Mouse (Mus musculus): Measurements from ENCODE around the gene Csnk2b.

The Csnk2b gene

DNA sequence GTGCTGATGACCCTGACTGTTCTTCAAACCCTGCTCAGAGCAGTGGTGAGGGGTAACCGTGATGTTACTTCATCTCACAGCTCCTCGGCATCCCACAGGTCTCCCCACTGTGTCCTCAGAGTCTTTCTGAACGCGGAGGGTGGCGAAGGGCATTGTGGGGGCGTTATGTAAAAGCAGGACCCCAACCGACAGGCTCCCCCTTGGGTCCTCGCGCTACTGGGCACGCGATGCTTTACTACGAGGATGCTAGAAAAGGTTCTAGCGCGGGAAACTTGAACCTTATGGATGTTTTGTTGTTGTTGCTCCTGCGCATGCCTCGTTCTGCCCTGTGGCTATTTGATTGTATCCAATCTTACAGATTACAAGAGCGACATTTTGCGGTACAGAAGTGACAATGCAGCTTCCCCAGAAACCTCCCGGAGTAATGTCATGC, at the start of gene Csnk2b:
TSS of gene Csnk2b (minus strand) at position 183 of the 433 bp plus-strand sequence.
- DNase-seq (ENCODE audit: low read depth, low spot score): peak; percentile 33

DNA sequence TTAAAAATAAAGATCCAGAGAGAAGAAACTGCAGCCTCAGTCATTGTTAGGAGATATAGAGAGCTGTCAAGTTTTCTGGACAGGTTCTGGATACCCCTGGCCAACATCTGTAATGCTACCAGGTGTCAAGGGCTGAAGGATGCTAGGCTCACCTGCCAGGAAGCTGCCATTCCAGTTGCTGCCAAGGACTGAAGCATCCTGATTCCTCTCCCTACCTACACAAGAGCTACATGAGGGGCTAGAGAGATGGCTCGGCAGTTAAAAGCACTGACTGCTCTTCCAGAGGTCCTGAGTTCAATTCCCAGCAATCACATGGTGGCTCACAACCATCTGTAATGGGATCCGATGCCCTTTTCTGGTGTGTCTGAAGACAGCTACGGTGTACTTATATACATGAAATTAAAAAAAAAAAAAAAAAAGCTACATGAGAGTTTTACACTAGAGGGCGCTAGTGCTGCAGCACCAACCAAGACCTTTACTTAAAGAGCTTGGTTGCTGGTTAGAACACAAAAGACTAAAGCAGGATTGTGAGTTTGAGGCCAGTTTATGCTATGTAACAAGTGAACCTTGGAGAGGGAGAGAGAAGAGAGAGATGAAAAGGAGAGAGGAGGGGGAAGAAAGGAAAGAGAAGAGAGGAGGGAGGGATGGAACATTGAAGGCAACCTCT, 46.8 kb upstream of the Csnk2b start:
- peak; percentile 37 for DNase-seq (ENCODE audit: low read depth, low spot score)

- DNase-seq (ENCODE audit: low read depth, low spot score): no peak
Measured at GRCm38 (mm10) chr17:35167794-35168193, 45.9 kb upstream of the Csnk2b start.

GRCm38 (mm10) chr17:35166352-35167035, 44.6 kb upstream of the Csnk2b start:
- peak; percentile 55 for DNase-seq (ENCODE audit: low read depth, low spot score)

DNA sequence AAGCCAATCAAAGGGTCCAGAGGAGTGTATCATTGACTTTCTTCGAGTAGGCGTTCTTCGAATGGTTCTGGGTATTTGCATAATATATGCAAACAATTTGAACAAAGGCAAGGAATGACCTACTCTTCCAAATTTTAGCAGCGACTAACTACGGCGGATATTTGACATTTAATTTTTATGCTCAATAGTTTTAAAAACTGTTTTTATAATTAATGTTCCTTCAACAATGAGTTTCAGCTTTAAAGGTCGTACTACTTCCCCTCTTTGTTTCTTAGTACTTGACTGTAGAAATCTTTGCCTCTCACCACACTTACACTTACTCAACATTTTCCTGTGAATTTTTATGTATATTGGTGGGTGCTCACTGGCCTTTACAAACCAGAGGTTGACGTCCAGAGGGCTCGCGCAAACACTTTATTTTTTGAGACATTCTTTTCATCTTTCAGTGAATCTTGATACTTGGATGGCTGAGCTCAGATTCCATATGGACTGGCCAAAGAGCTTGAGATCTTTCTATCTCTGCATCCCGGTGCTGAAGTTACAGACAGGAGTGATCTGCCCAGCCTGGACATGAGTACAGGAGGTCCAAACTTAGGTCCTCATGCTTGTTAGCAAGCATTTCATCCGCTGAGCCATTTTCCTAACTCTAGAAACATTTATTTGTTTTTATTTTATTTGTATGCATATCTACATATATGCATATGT, 43.8 kb upstream of the Csnk2b start:
- no peak for DNase-seq (ENCODE audit: low read depth, low spot score)

- DNase-seq (ENCODE audit: low read depth, low spot score): peak; percentile 98
Measured at GRCm38 (mm10) chr17:35164568-35165450, 43.0 kb upstream of the Csnk2b start, which contains the start of gene Prrc2a. Gene Prrc2a, minus strand, starts transcription at chr17:35164897.

DNA sequence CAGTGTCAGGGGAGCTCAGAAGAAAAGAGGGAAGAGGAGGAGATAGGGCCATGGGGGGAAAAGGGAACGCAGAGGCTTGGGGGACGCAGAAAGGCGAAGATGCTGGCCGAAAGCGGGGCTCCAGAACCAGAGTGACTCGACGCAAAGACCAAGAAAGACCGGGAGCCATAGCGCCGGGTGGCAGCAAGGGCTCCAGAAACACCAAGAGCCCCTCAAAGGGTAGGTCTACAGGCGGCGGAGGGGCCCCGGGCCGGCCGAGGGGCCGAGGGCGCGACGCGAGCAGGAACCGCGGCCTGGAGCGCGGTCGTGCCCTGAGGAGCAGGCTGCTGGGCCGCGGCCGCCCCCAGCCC, 42.3 kb upstream of the Csnk2b start:
- DNase-seq (ENCODE audit: low read depth, low spot score): no peak

- no peak for DNase-seq (ENCODE audit: low read depth, low spot score)
Measured at GRCm38 (mm10) chr17:35163326-35164081, 41.7 kb upstream of the Csnk2b start.

GRCm38 (mm10) chr17:35162730-35163129, 40.9 kb upstream of the Csnk2b start:
- DNase-seq (ENCODE audit: low read depth, low spot score): no peak

DNA sequence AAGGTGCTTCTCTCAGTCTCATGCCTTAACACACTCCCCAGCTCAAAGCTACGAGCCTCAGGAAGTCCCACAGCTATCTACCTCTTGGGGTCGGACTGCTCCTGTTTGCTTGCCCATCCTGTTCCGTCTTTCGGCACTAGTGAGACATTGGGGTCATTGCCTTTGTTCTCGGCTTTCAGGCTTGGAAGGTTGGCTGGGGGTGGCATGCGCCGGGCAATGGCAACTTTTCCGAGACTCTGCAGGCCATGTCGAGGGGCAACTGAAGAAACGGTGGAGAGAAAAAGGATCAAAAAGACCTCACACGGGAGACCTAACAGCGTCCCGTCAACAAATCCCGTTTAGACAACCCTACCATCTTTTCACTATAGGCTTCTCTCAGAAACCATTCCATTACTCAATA, 40.3 kb upstream of the Csnk2b start:
- DNase-seq (ENCODE audit: low read depth, low spot score): no peak

DNA sequence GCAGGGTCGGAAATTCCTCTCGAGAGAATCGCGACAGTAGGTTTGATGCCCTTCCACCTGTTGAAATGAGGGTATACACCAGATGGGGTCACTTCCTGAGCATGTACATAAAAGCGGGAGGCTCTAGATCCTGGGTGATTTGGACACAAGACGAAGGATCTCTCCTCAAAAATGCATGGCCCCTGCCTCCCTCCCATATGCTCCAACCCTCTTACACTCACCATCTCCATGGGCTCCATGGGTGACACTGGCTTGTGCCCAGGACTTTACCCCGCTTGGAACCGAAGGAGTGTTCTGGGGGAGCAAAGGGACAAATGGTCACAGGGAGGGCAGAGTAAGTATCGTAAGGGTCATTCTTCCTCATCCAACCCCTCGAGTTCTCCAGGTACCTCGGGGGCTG, 39.6 kb upstream of the Csnk2b start:
- no peak for DNase-seq (ENCODE audit: low read depth, low spot score)

- DNase-seq (ENCODE audit: low read depth, low spot score): no peak
Measured at GRCm38 (mm10) chr17:35159638-35160037, 37.8 kb upstream of the Csnk2b start.

GRCm38 (mm10) chr17:35158850-35159593, 37.2 kb upstream of the Csnk2b start:
- no peak for DNase-seq (ENCODE audit: low read depth, low spot score)

- DNase-seq (ENCODE audit: low read depth, low spot score): no peak
Measured at GRCm38 (mm10) chr17:35157661-35158175, 35.9 kb upstream of the Csnk2b start.

- DNase-seq (ENCODE audit: low read depth, low spot score): no peak
Measured at GRCm38 (mm10) chr17:35157254-35157653, 35.4 kb upstream of the Csnk2b start.

DNA sequence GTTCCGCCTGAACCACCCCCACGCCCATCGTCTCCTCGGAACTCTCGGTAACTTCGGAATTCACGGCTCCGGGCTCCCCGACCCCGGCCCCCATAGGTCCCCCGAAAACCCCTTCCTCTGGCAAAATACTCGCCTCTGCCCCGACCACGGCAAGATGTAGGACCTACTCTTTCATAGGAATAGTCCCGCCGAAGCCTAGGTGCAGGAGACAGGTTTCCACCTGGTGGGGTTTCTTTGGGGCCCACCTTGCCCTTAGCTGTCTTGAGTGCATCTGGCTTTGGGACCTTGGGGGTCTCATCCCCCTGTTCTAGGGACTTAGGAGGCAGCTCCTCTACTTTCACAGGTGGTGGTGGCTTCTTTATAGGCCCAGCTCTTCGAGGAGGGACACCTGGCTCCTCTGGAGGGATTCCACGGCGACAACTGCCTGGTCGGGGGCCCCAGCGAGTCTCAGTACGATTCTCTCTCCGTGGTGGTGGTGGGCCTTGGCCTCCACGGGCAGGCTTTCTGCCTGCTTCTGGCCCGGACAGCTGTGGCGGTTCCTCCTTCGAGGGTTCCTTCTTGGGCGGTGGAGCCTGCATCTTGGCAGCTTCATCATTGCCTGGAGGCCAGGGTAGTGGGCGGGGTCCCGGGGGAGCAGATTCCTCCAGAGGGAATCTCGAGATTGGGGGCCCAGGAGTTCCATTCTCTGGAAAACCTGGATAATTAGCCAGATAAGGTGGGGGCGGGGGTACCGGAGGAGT, 34.8 kb upstream of the Csnk2b start:
- no peak for DNase-seq (ENCODE audit: low read depth, low spot score)

DNA sequence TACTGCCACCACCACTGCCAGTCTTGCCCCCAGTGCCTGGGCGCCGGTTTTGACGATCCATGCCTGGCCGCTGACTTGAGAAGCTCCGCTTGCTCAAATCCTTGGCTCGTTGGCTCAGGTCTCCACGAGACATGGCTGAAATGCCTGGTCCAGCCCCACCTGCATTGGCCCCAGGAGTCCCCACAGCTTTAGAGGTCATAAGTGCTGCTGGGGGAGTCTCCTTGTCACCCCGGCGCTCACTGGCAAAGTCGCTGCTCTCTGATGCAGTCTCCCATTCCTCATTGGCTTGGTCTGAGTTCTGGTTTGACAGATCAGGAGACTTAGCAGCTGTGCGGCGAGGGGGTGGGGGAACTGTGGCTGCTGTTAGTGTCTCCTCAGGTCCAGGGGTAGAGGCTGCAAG, 33.6 kb upstream of the Csnk2b start:
- no peak for DNase-seq (ENCODE audit: low read depth, low spot score)

GRCm38 (mm10) chr17:35154616-35155015, 32.8 kb upstream of the Csnk2b start:
- no peak for DNase-seq (ENCODE audit: low read depth, low spot score)

- no peak for DNase-seq (ENCODE audit: low read depth, low spot score)
Measured at GRCm38 (mm10) chr17:35153931-35154330, 32.1 kb upstream of the Csnk2b start.
